Mouse (Mus musculus) testis, postnatal 14 days (tissue): ENCODE data around the gene Zmiz1.

ENCODE experiments used
- DNase-seq: peaks from one replicate; pipeline ENCODE4 v3.0.0; 2021; ENCODE audit warnings: low spot score

Gene Zmiz1

DNA sequence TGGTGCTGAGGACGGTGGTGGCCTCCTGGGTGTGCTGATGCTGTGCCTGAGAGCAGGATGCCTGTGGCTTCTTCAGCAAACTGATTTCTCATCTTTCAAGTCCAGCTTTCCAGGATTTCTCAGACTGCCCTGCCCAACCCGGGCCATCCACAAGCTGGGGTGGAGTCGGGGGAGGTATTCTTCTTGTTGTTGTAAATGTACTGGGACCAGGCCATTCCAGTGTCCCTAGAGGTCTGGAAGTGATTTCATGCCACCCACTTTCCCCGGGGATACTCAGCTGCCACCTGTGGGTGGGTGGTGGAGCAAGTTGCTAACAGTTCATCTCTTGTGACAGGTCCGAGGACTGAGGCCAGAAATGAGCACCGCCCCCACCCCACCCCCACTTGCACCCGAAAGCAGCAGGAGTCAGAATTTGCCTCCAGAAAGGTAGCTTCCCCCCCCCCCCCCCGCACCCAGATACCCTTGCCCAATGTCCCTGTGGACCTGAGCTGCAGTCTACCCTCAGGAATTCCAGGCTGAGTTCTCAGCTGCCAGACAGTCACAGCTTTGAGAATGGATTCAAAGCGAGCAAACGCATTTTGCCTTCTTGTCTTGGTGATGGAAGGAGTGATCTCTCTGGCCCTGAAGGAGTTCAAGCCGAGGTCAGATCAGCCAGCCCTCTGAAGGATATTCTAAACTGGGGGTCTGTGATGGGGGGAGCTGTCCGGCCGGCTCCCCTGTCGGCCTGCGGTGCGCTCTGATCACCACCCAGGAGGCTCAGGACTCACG is 2.1 kb upstream of the Zmiz1 start:
- DNase-seq: no peak

DNA sequence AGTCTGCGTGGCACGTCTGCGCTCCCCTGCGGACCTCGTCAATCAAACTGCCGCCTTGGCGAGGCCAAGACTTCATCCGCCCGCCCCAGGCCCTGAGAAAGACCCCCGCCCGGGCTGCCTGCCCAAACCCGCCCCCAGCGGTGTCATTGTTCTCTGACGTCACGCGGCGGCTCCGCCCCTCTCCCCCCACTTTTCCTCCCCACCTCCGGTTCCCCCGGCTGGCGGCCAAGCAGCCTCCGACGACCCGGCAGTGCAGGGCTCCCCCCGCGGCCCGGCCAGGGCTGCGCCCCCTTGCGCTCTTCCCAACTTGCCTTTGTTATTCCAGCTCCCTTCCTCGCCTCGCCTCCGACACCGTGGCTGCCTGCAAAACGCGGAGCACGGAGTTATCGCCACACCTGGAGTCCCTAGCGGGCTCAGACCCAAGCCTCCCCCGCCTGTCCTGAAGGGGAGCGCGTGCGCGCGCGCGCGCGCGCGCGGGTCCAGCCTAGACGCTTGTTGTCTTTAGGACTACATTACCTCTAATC is 1.5 kb upstream of the Zmiz1 start:
- DNase-seq: peak; percentile 91

DNA sequence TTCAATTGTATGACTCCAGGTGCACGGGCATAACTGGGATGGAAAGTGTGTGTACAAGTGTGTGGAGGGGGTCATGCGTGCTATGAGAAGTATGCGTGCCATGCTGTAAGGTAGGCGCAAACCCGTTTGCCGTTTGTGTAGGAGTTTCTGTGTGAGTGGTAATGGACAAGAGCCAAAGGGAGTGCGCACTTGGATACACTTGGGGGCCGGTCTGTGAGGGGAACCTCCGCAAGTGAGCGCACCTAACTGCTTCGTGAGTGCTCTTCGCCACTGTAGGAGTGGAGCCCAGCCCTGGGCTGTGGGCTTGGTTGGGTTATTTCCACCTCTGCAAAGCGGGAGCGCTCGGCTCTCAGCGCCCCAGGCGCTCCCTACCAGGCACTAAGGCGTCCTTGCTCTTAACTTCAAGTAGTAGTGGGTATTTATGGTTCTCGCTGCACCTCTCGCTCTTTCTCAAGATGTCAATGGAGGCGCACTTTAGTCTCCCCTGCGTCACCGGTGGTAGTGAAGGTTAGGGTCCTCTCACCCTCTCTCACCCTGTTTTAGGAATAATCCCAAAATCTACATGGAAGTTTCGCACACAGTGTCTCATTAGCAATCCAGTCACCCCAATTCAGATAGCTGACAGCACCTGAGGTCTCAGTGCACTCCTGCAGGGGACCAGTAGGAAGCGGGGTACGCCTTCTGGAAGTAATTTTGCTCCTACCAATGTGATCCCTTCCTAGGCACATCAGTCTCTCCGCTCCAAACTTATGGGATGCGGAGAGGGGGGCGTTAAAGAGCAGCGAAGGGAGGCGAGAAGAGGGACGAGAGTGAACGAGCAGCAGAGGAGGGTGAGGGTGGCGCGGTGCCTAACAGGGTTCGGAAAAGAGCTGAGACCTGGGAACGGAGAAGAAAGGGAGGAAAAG is 622 bp upstream of the Zmiz1 start:
- no peak for DNase-seq

DNA sequence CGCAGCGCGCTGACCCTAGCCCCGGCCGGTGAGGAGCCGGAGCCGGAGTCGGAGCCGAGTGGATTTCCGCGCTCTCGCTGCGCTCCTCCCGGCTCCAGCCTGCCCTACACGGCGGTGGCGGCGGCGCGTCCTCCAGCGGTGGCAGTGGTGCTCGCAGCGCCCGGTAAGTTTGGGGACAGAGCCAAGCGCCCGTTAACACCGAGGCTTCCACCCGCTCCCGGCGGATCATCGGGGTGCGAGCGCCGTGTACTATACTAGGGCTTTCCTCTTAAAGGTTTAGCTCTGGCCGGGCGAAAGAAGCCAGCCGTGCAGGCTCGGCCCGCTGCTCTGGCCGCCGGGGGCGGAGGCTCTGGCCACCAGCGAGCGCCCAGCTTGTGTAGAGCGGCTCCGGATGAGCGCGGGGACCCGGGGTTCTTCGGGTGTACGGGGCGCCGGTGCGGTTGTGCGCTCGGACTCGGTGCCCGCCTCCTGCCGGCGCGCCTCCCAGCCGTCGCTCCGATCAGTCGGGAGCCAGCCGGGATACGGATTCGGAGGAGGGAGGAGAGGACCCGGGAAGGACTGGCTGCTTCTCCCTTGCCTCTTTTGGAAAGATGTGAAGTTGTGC is 511 bp downstream of the Zmiz1 start:
- DNase-seq: no peak

DNA sequence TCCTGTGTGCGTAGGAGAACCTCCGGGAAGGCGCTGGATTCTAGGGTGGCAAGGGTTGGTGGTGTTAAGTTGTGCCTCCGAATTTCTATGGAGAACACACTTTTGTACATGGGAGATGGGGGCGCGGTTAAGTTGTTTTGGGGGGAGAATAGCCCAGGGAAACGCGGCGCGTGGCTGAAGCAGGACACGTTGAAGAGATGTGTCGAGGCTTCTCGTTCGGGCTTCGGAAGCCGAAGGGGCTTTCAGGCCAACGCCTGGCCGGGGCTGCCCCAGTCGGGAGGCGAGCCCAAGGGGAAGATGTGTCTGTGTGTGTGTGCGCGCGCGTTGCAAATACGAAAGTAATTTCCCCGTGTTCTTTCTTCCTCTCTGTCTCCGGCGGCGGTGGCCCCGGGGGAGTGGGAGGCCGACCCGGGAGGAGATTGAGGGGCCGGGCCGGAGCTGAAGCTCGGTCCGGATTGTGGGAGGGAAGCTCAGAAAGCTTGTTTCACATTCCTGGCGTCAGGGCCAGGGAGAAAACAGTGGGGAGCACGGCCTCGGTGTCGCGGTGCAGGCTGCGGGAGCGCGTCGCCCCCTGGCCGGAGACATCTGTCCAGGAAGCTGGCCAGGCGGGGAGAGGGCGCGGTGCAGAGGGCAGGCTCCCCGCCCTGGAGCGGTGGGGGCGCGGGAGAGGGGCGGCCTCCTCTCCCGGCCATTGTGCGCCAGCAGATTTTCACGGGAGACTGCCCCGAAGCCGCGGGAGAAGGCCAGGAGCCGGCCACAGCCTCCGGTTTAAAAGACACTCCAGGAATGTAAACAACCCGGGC is 1.2 kb downstream of the Zmiz1 start:
- DNase-seq: peak; percentile 43

DNA sequence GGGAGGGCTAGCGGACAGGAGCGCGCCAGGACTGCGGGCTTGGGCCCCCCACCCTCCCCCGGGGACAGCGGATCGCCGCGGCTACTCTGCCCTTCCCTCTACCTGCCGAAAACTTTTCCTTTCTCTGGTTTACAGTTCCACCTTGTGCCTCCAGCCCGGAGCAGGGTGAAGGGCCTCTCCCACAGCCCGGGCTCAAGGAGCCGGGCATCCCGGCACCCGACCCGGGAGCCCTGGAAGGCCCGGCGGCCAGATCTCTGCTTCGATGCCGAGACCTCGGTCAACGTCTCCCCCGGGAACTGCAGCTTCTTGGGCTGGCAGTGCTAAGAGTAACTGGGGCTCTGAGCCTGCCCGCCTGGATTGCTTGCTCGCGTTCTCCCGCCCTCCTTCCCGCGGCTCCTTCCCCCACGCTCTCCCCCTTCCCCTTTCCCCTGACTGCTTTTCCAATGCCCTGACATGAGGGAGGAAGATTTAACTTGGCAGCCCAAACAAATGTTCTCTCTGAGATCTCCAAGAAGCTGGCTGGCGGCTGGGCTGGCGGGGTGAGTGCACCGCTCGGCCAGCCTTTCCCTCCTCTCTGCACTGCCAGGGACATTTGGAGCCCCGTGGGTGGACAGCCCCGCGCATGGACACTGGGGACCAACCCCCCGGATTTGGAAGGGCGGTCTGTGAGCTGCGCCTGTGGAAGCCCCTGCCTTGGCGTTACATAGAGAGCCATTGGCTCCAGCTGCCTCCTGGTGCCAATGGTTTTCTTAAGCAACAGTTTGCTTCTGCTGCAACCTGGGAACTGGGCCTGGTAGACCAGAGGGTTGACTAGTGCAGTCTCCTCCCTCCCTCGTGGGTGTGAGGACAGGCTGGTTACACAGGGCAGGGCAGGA is 2.1 kb downstream of the Zmiz1 start:
- DNase-seq: peak; percentile 58

DNA sequence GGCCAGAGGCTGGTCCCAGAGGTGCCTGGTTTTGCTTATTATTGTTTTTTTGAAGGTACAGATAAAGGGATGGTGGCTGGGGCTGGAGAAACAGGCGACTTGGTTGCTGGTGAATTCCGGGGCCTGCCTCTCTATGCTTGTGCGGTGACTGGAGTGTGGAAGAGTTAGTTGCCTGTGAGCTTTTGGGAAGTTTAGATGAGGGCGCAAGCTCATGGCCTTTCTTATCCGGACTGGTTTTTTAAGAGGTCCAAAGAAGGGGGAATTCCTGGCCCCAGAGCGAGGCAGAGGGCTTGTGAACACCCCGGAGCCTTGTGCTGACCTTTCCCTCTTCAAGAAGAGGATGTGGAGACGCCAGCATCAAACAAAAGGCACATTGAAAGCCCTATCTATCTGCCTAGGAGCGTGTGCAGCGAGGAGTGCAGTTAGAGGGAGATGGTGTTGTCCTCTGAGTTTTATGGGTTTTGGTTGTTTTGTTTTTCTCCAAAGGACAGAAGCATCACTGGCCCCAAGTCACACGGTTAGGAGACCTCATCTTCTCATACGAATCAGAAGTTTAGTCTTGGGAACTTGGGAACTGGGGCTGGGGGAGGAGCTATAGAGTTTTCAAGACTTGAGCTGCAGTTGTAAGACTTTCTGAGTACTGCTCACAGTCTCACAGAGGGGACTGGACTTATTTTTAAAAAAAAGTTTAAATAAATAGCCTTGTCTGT is 2.8 kb downstream of the Zmiz1 start:
- DNase-seq: no peak

DNA sequence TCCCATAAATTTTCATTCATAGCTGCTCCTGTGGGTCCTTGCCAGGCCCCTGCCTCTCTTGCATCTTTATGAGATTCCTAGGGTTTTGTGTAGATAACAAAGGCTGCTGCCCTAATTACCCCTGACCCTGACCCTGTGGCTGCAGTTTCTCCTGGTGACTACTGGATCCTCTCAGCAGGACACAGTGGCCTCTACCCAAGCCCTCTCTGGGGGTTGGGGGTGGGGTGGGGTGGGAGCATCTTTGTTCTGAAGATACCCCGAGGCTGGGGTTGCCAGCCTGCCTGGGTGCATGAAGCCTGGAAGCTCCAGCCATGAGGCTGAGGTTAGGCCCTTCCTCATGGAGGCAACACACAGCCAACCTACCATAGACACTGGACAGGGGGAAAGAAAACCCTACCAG is 4.0 kb downstream of the Zmiz1 start:
- DNase-seq: no peak

DNA sequence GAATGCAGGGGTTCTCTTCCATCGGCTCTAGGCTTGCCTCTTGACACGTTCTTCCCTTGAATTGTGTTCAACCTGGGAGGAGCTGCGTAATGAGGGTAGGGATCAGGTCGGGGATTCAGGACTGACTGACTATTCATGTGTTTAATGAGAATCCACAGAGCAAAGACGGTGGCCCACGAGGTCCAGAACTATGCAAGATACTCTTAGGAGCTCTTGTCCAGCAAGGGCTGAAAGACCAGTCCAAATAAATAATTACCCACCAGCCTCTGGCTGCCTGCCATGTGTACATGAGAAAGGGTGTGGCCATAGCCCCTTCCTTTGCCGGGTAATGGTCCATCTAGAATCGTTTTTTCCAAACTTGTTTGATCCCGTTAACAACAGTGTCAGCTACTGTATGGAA is 4.9 kb downstream of the Zmiz1 start:
- no peak for DNase-seq

DNA sequence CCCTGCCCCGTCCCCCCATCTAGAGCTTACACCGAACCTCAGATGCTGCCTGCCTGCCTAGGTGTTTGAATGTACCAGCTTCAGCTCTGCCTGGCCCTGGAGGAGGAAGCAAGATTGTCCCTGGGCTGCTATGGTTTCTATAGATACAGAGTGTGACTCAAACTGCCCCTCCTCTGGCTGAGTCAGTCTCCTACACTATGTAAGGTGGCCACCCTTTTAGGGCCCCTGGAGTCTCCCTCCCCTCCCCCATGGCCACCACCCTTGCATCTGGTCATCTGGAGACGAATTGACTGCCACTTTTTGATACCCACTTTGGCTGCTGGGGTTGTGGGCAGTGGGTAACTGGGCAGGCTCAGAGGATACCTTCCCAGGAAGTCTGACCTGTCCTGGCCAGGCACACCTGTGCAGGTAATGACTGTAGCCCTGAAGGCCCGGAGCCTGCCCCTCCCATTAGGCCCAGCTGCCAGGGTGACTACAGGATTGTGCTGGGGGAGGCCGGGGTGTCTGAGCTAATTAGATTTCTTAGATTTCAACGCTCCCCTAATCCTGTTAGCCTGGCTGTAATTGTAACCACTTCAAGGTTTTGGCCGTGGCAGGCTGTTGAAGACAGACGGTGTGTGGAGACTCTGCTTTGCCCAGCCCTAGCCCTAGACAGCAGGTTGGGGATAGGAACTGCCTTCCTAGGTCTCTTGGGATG is 5.8 kb downstream of the Zmiz1 start:
- no peak for DNase-seq

DNA sequence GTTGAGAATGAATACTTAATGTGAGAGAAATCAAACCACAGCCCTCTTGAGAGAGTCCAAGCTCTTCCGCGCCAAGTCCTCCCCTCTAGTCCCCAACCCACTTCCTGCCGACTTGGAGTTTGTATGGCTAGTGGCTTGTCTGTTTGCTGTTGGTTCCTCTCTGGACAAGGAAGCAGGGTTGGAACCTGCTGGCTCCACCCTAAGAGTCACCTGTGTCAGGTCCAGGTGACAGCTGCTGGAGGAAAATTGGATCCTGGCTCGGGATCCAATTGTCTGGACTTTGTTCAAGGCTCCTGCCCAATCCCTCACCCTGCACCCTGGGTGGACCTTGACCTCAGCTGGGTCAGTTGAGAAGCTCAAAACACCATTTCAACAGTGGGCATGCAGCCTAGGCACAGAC is 7.4 kb downstream of the Zmiz1 start:
- DNase-seq: no peak

DNA sequence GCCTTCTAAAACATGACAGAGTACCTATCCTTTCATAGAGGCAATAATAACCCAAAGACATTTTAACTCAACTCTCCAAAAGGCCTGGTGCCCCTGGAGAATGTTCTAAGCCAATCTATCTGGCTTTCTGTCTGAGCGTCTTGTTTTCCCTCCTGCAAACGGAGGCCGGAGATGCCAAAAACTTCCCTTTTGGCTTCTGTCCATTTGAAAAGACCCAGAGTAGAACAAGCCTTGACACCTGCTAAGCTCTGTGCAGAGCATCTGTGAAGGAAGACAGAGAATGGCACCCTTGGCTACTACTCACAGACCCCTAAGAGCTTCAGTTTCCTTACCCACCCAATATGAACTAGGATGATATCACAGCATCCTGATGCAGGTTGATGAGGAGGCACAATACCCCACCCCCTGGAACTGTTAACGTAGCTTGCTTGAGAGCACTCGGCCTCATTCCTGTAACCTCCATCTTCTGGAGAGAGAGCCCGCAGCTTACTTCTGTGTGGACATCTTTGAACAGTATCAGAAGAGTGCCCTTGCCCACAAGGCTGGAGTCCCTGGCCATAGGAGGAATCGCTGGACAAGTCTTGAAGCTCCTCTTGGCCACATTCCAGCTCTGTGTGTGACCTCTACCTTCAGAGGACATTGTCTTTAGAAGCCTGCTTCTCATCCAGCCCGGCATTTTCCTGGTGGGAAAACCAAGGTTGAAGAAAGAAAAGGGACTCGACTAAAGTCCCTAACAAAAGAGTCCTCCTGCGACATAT is 9.1 kb downstream of the Zmiz1 start:
- DNase-seq: no peak

DNA sequence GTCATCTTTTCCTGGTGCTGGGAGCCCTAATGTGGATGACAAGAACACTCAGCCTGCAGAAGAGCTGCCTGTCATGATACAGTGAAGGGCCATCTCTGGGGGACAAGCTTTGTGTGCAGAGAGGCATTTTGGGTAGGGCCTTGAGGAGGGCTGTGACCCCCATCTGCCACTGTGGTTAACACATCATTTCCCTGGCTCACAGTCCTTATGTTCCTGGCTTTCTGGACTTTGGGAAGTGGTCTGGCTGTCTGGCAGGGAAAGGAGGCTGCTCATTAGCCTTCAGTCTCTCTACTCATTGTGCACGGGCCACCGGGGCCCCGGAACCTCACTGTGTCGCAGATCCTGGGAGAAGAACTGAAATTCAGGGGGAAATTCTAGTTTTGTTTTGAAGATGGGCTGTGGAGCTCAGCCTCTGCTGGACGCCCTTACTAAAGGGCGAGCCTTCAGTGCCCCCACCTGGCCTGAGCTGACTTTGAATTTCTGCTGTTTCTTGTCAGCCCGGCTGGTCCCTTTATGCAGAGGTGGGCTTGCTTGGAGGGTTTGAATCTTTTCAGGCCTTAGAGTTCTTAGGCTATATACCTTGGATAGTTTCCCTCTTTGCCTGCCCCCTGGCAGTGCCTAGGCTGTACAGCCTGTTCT is 10.0 kb downstream of the Zmiz1 start:
- DNase-seq: no peak

DNA sequence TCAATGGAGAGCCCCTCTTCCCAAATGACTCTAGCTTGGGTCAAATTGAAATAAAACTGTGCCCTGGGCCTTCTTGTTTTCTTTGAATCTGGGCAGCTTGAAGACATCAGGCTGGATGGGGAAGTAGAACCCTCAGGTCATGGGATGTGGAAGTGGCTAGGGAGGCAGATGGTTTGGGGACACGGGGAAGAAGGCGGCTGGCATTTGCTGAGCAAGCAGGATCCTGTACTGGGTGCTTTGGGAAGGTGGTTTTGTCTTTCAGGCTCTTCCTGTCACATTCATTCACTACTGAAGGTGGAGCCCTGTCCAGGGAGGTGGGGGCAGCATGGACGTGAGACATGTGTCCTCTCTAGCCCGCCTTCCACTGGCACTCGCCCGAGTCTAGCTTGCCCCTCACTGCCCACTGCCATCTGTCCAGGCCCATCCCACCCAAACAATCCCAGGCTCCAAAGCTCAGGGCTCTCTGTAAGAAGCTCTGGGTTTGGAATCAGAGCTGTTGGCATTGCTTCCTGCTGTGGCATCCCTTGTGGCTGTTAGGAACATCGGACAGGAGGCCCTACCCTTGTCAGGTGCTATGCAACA is 11.3 kb downstream of the Zmiz1 start:
- DNase-seq: no peak

DNA sequence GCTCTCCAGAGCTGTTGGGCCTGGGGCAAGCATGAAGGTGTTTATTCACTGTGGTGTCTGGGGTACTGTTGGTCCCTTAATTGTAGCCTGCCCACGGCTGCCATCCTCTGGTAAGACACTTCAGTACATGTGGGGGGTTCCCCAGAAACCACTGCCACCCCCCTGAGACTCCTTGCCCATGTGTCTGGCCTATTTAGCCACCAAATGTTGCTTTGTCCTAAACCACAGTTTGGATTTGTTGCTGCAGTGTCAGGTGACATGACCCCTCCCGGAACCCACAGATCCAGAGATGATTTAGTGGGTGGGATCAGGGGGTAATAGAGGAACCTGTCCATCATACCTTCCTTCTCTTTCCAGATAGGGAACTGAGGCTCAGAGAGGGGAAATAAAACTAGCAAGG is 12.1 kb downstream of the Zmiz1 start:
- DNase-seq: no peak

DNA sequence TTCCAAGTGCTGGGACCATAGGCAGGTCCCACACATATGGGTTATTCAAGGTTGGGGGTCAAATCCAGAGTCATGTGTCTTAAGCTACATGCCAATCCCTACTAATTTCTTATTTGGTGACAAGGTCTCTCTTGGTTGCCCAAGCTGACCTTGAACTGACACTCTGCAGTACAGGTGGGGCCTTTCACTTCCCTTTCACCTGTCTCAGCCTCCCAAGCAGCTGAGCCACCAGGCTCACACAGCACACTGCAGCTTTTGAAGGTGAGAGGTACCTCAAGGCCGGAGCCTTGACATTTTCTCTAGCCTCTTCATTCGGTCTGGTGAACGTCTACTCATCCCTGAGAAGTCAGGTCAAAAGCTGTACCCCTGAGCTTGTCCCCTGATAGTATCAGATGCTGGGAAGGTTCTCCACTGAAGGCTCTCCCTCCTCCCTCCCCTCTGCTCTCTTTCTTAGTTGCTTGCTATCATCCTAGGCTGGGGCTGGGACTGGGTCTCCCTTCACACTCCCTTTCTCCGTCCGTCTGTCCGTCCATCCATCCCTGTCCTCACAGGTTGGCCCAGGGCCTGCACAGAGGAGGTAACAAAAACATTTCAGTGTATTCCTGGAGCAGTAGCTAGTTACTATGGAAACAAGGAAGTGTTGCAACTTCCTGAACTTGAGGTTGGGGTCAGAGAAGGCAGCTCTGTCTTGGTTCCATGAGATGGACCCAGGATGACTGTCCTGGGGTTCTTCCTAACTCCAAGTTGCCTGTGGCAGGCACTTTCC is 13.3 kb downstream of the Zmiz1 start:
- no peak for DNase-seq

DNA sequence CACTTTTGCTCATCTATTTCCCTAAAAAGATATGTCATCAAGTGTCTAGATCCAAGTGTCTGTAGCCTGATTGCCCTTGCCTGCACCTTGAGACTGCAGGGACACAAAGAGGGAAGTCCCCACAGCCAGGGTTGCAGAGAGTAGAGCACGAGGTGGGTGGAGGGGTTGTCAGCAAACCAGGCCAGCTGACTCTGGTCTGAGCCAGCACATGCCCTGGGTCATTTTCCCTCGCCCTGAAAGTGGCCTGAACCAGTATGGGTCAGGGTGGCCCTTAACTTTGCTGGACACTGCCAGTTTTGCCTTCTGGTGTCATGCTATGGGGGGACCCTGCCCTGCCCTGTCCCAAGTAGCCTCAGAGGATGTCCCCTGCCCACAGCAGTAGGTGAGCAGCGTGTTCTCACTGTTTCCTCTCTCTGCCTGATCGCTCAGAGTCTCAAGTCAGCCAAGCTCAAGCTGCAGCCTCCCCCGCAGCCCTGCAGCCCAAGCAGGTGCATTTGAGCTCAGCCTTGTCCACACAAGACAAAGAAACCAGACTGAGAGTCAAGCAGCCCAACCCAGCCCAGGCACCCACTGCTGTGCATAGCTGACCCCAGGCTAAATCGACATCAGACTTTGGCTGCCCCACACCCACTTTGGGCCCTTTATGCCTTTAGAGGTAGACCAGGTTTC is 14.1 kb downstream of the Zmiz1 start:
- DNase-seq: no peak
